Mouse (Mus musculus) layer of hippocampus, postnatal 10 days (tissue): ENCODE data around the gene Vwa7. TPM values are rescaled to one million over a fixed set of nuclear protein-coding genes. Genes with fewer than 3 reads are reported as not detected.

Experiments
- DNase-seq, 2 experiments: peaks; one replicate each; pipeline ENCODE4 v3.0.0; 2021; ENCODE audit warnings: low spot score in 2 of 2
- total RNA-seq, 2 experiments: library from RNA; stranded (reverse); gene quantifications; 2 replicates each; pipeline ENCODE4 v1.2.3; 2021

The Vwa7 gene
- total RNA-seq, 2 experiments from 2014 or later: 0.16 to 0.30 TPM

DNA sequence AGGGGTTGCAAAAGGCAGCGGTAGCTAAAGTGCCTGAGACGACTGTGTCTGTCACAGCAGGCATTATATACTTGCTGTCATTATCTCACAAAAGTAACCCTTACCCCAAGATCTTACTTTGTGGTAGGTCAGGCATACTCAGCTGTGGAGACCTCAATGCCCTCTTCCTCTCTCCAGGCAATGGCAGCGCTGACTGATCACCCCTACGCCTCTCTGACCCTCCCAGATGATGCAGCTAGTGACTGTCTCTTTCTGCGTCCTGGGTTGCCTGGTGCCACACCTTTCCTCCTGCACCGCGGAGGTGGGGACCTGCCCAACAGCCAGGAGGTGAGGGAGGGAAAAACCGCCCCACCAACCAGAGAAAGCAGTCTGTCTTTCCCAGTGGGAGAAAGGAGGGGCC is 44.9 kb downstream of the Vwa7 start:
- no peak for DNase-seq

DNA sequence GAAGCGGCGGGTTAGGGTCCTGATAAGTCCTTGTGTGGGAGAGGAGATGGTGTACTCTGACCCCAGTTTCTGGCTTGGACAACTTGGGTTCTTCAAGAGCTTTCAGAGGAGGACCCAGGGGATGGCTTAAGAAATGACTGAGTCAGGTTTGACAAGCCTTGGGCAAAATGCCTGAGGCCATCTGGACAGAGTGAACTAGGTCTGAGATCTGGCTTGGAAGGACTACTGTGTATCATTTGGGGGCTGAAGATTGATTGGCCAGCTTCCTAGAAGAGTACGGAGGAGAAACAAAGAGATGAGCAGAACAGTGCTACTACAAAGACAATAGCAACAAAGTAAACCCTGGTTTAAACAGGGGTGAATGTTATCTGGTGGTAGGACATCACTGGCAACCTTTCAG is 47.1 kb downstream of the Vwa7 start:
- DNase-seq: no peak

DNA sequence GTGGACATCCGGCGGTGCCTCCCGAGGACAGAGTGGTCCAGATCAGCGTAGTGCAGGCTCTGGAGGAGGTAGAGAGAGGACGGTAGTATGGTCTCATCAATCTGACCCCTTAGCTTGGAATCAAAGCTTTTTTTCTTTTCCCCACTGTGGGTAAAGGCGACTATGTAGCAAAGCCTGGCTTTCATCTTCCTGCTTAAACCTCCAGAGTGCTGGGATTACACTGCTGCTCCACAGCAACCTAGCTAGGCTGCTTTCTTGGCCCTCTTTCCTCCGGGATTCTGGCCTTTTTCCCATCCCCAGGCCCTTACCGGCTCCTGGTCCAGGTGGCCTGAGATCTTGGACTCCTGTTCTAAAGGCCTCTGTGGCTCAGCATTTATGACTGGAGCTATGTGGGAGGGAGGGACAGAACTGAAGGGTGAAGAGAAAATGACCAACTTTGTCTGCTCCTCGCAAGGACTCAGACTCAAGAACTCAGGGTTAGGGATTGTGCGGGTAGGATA is 48.0 kb downstream of the Vwa7 start:
- DNase-seq: no peak

DNA sequence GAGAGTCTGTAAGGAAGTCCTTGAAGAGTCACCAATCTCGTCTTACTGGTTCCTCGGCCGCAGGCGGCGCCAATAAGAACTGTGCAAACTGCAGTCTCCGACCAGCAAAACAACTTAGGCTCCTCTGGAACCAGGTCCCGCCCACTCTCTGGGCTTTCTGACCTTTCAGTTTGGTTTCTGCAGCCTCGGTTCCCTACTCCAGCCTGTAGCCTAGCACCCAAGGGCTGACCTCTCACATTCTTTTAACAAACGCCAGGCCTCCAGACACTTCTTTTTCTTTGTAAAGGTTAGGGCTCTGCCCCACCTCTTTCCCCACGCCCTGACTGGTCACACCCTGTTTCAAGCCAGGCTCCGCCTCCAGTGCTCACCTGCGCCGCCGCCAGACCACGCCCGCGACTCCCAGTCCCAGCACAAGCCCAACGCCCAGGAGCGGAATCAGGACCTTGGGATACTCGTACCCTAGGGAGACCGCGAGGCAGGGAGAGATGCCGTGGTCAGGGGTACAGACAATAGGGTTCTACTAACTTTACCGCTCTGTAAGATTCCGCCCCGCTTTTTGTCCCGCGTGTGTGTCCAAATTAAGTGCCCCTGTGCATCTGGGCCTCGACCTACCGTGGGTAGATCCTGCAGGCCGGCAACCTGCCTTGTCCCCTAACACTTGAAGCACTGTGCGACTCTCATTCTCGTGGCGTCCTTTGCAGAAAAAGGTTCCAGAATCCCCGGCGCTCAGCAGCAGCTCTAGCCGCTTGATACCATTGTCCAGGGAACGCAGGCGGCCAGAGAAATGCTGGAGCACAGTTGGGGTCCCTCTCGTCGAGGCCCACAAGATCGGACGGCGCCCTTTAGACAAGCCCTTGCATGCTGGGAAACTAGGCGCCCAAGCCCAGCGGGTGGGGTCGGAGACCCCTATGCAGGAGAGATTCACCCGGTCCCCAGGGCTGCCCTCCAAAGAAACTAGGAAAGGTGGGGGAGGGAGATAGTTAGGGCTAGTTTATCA is 48.9 kb downstream of the Vwa7 start, which contains the start of gene Ly6g6c:
Gene Ly6g6c, plus strand, starts transcription at position 438 of the 997 bp plus-strand sequence.
- no peak for DNase-seq

DNA sequence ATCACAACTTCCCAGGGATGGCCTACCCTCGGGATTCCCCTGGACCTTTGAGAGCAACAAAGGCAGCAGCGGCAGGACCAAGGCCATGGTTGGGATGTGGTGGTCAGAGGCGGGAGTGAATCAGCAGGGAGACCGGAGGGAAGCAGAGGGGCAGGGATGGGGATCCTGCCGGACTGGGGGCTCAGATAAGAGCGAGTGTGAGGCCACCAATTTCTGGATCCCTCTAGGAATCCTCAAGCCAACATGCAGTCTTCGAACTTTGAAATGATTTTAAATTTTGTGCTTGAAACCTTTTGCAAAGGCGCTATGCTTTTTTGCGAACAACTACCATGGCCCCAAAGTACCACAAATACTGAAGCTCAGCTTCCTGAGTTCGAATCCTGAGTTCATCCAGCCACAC is 49.7 kb downstream of the Vwa7 start, which contains the start of gene Mpig6b:
Gene Mpig6b, minus strand, starts transcription at position 101 of the 400 bp plus-strand sequence.
- DNase-seq: no peak

DNA sequence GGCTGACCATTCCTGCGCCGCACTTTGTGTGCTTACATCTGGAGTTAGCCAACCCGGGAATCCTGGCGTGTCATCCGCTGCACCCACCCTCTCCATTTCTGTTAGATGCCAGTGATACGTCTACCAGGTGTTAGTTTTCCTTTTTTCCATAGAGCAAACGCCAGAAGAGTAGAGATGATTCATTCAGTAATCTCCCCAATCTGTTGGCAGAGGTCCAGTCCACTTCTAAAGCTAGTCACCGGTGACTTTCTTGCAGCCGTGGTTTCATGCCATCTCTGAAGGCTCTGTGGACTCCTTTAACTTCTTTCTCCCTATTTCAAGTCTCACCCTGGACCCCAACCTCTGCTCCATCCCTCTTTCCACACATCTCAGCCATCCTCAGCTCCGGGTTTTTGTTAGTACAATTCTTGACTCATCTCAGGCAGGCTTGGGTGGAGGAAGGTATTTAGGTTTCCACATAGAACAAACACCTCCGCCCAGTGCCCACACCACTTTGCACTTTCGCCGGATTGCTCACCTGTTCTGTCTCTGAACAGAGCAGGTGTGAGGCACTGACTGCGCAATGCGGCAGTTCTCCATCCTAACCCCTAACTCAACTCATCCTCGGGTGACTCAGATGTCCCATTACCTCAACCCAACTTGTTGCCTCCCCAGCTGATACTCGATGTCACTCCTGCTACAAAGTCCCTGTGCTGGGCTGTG is 52.0 kb downstream of the Vwa7 start:
- no peak for DNase-seq

DNA sequence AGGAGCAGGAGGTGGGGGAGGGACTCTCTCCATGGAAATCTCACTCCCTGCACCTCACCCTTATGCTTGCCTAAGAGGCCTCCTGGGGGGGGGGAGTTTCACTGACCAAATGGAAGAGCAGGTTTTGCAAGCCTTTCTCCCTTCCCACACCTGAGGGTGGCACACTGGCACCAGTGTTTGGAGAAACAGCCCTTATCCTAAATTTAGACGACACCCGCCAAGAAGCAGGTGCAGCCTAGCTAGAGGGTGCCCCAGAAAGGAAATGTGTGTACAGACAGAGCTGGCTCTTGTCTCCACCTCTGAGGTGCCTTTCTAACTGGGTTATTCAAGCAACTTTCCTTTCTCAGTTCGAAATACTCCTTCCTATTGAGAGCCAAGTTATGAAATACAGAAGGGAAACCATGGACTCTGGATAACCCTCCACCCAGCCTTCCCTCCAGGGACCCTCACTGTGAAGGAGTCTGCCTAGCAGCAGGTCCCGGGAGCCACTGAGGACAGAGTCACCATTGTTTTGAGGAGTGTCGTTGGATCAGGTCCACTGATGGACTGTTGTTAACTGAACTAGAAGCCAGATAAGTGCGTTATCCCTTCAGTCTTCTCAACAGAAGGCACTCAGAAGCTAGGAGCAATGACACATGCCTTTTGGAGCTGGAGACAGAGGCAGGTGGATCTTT is 54.3 kb downstream of the Vwa7 start:
- DNase-seq: no peak

DNA sequence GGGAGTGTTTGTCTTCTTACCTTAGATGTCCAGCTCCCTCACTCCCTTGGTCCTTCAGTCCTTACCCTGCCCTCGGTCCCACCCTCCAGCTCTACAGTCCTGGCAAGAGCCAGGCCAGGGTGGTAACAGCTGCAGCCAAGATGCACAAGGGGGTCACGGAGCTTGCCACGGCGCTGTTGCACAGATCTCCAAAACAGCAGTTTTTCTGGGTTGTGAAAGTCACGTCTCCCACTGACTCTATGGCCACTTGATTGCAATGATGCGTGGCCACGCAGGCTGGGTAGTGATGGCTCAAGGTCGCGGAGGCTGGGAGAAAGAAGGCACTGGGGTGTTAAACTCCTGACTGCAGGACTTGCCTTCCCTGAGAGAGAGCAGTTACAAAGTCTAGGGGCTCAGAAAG is 55.1 kb downstream of the Vwa7 start:
- DNase-seq: no peak

DNA sequence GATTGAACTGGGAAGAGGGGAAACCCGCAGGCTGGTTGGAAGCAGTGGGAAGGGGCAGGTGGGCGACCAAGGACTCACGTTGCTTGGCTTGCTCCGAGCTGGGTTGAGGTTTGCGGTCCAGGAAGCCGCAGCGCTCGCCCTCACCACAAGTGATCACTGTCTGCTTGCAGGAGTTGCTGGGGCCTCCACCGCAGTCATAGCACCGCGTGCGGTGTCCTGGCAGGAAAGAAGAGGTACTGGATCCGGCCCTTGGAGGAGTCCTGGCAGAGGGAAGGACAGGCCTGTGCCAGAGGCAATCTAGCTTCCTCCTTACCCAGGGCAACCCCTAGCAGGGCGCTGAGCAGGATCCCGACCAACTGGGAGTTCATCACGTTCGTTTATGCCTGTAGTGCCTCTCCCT is 57.7 kb downstream of the Vwa7 start:
- no peak for DNase-seq

Other genes with a start within 250 kb of the Vwa7 start
- not detected for gene Cyp21a1, start 212.0 kb upstream of the Vwa7 start, total RNA-seq
- gene Stk19, start 179.6 kb upstream of the Vwa7 start, total RNA-seq: 10 to 100 TPM; 63.6 to 64.2 TPM
- 10 to 100 TPM; 36.1 to 39.9 TPM for gene Dxo, start 179.6 kb upstream of the Vwa7 start, total RNA-seq
- gene Skiv2l, start 166.4 kb upstream of the Vwa7 start, total RNA-seq: 10 to 100 TPM; 71.4 to 74.8 TPM
- gene Nelfe, start 166.2 kb upstream of the Vwa7 start, total RNA-seq: 10 to 100 TPM; 30.2 to 38.5 TPM
- gene Cfb, start 154.1 kb upstream of the Vwa7 start, total RNA-seq: not detected
- 10 to 100 TPM in 1 of 2 experiments, 1 to 10 TPM in 1; 9.8 to 10.0 TPM for gene Zbtb12, start 137.1 kb upstream of the Vwa7 start, total RNA-seq
- under 1 TPM in 1 of 2 experiments, not detected in 1; 0.20 TPM for gene Gm20547, start 134.5 kb upstream of the Vwa7 start, total RNA-seq
- 1 to 10 TPM; 1.3 to 1.4 TPM for gene C2, start 118.3 kb upstream of the Vwa7 start, total RNA-seq
- gene Ehmt2, start 118.1 kb upstream of the Vwa7 start, total RNA-seq: 100 to 1,000 TPM; 174 to 175 TPM
- gene Slc44a4, start 102.1 kb upstream of the Vwa7 start, total RNA-seq: under 1 TPM; 0.16 to 0.20 TPM
- gene Neu1, start 85.3 kb upstream of the Vwa7 start, total RNA-seq: 10 to 100 TPM; 23.6 to 24.4 TPM
- gene Hspa1b, start 57.3 kb upstream of the Vwa7 start, total RNA-seq: 1 to 10 TPM; 4.3 to 5.3 TPM
- not detected for gene Gm20481, start 46.7 kb upstream of the Vwa7 start, total RNA-seq
- 1 to 10 TPM; 6.8 to 8.7 TPM for gene Hspa1a, start 44.4 kb upstream of the Vwa7 start, total RNA-seq
- under 1 TPM; 0.30 to 0.38 TPM for gene Hspa1l, start 43.9 kb upstream of the Vwa7 start, total RNA-seq
- gene Lsm2, start 34.7 kb upstream of the Vwa7 start, total RNA-seq: 10 to 100 TPM; 24.2 to 25.9 TPM
- gene Vars, start 15.6 kb upstream of the Vwa7 start, total RNA-seq: 10 to 100 TPM; 56.3 to 62.1 TPM
- gene Sapcd1, start 11.4 kb downstream of the Vwa7 start, total RNA-seq: 1 to 10 TPM in 1 of 2 experiments, under 1 TPM in 1; 0.53 to 1.4 TPM
- 1 to 10 TPM in 1 of 2 experiments, under 1 TPM in 1; 0.91 to 1.4 TPM for gene Msh5, start 30.2 kb downstream of the Vwa7 start, total RNA-seq
- 10 to 100 TPM; 19.3 to 19.6 TPM for gene Clic1, start 33.4 kb downstream of the Vwa7 start, total RNA-seq
- gene Ddah2, start 42.5 kb downstream of the Vwa7 start, total RNA-seq: 10 to 100 TPM; 47.3 to 59.0 TPM
- not detected for gene Ly6g6c, start 48.8 kb downstream of the Vwa7 start, total RNA-seq
- not detected for gene Mpig6b, start 49.6 kb downstream of the Vwa7 start, total RNA-seq
- gene Ly6g6e, start 60.3 kb downstream of the Vwa7 start, total RNA-seq: 1 to 10 TPM; 2.8 to 3.5 TPM
- gene Ly6g6d, start 61.5 kb downstream of the Vwa7 start, total RNA-seq: 1 to 10 TPM in 1 of 2 experiments, under 1 TPM in 1; 0.78 to 1.6 TPM
- not detected for gene Ly6g6f, start 69.0 kb downstream of the Vwa7 start, total RNA-seq
- 10 to 100 TPM; 77.4 to 79.9 TPM for gene Abhd16a, start 72.7 kb downstream of the Vwa7 start, total RNA-seq
- gene Ly6g5c, start 91.7 kb downstream of the Vwa7 start, total RNA-seq: not detected
- under 1 TPM; 0.58 to 0.82 TPM for gene Ly6g5b, start 98.8 kb downstream of the Vwa7 start, total RNA-seq
- gene Gpank1, start 104.9 kb downstream of the Vwa7 start, total RNA-seq: 10 to 100 TPM; 10.7 to 14.6 TPM
- 100 to 1,000 TPM; 178 to 202 TPM for gene Csnk2b, start 105.5 kb downstream of the Vwa7 start, total RNA-seq
- gene D17H6S53E, start 109.8 kb downstream of the Vwa7 start, total RNA-seq: 10 to 100 TPM; 21.4 to 25.9 TPM
- not detected for gene Apom, start 115.5 kb downstream of the Vwa7 start, total RNA-seq
- gene Bag6, start 118.6 kb downstream of the Vwa7 start, total RNA-seq: 100 to 1,000 TPM; 284 to 308 TPM
- gene Prrc2a, start 148.3 kb downstream of the Vwa7 start, total RNA-seq: 100 to 1,000 TPM; 284 to 322 TPM
- 10 to 100 TPM; 10.3 to 10.5 TPM for gene Aif1, start 159.5 kb downstream of the Vwa7 start, total RNA-seq
- gene Lst1, start 171.9 kb downstream of the Vwa7 start, total RNA-seq: 10 to 100 TPM; 15.6 to 17.2 TPM
- gene Ltb, start 177.9 kb downstream of the Vwa7 start, total RNA-seq: 1 to 10 TPM in 1 of 2 experiments, under 1 TPM in 1; 0.74 to 1.2 TPM
- not detected for gene Tnf, start 185.4 kb downstream of the Vwa7 start, total RNA-seq
- under 1 TPM; 0.43 to 0.71 TPM for gene Lta, start 188.8 kb downstream of the Vwa7 start, total RNA-seq
- gene Gm16181, start 204.3 kb downstream of the Vwa7 start, total RNA-seq: not detected
- gene Atp6v1g2, start 217.1 kb downstream of the Vwa7 start, total RNA-seq: 100 to 1,000 TPM; 310 to 356 TPM
- 10 to 100 TPM; 14.2 to 15.5 TPM for gene Nfkbil1, start 219.2 kb downstream of the Vwa7 start, total RNA-seq
- gene Ddx39b, start 225.2 kb downstream of the Vwa7 start, total RNA-seq: 100 to 1,000 TPM; 257 to 272 TPM
- gene H2-D1, start 246.2 kb downstream of the Vwa7 start, total RNA-seq: 10 to 100 TPM; 15.2 to 17.5 TPM